Mouse (Mus musculus) G1E (cell line): ENCODE results near the gene Trim80. TPM values are rescaled to one million over a fixed set of nuclear protein-coding genes. Genes with fewer than 3 reads are reported as not detected.
"Not testable (repeated sequence)": the region's sequence is repeated elsewhere in the genome, so short reads cannot be mapped to it uniquely, and the experiment has no call there.

Experiments
- ATAC-seq: 2 replicates; pipeline ENCODE4 v1.8.0; 2016; ENCODE audit warnings: mild to moderate bottlenecking; ENCODE audit not compliant: insufficient number of reproducible peaks, poor library complexity, low FRiP score, severe bottlenecking; ENCODE audit errors: extremely low read depth
- DNase-seq: peaks from one replicate; pipeline ENCODE4 v3.0.0; 2012; ENCODE audit warnings: low spot score
- H3K27me3 ChIP-seq: 2 replicates; pipeline ENCODE4 v1.6.1; 2012; ENCODE audit warnings: mild to moderate bottlenecking, low read length, inconsistent platforms; ENCODE audit not compliant: insufficient read depth
- H3K36me3 ChIP-seq: replicated peaks from 2 replicates; pipeline ENCODE3; 2012; ENCODE audit warnings: mild to moderate bottlenecking, inconsistent platforms
- H3K4me1 ChIP-seq: 2 replicates; pipeline ENCODE4 v1.6.1; 2012; ENCODE audit warnings: low read depth, low read length, inconsistent platforms, mixed read lengths; ENCODE audit not compliant: insufficient read depth
- H3K4me3 ChIP-seq: 2 replicates; pipeline ENCODE4 v1.5.1; 2012; ENCODE audit warnings: low read depth, mild to moderate bottlenecking, inconsistent platforms, low read length, moderate library complexity, mixed read lengths
- H3K9me3 ChIP-seq: replicated peaks from 2 replicates; pipeline ENCODE4 v1.6.1; 2012; ENCODE audit warnings: inconsistent platforms
- CTCF ChIP-seq: IDR thresholded peaks from 2 replicates; pipeline ENCODE4 v1.5.1; 2012; ENCODE audit warnings: low read depth, low read length, inconsistent platforms, mixed read lengths
- GATA1 ChIP-seq: IDR thresholded peaks from 2 replicates; pipeline ENCODE4 v1.6.1; 2012; ENCODE audit warnings: borderline replicate concordance, low read length, inconsistent platforms, mixed read lengths
- GATA2 ChIP-seq: IDR thresholded peaks from 2 replicates; pipeline ENCODE4 v1.6.1; 2012; ENCODE audit warnings: low read depth, low read length, inconsistent platforms, borderline replicate concordance
- POLR2AphosphoS5 ChIP-seq: IDR thresholded peaks from 2 replicates; pipeline ENCODE4 v1.6.1; 2012; ENCODE audit warnings: low read depth, low read length, inconsistent platforms; ENCODE audit not compliant: insufficient replicate concordance
- TAL1 ChIP-seq: conservative IDR thresholded peaks from 2 replicates; pipeline ENCODE4 v1.6.1; 2012; ENCODE audit warnings: low read depth, low read length, inconsistent platforms, mixed read lengths
- polyA plus RNA-seq: library from polyadenylated mRNA; stranded (reverse); fragments of >175 nt; gene quantifications from 2 replicates; pipeline ENCODE4 v1.2.3, GENCODE M21; 2012
- total RNA-seq, 2 experiments: library from RNA; stranded (forward) in 1 of 2; stranded (reverse) in 1 of 2; fragments of 200-1000 nt in 1 of 2; fragments of >200 nt in 1 of 2; fragmentation: Nextera tagmentation in 1 of 2; gene quantifications; 2 replicates each; pipeline ENCODE4 v1.2.3; 2014 to 2017

The Trim80 gene
- total and polyA plus RNA-seq, 3 experiments = not detected

- H3K27me3 ChIP-seq = peaks cover 54% of the 10 kb centered on the region
These were observed 8.7 kb downstream of the Trim80 start for GRCm38 (mm10) chr11:115448998-115449397.

GRCm38 (mm10) chr11:115450176-115450575, 9.8 kb downstream of the Trim80 start:
- Histone ChIP-seq H3K9me3 (no peaks in the 10 kb centered on the region; the same call in 1 of the 2 replicates), H3K4me1 (no peaks in the 10 kb centered on the region), H3K27me3 (peaks cover 50% of the 10 kb centered on the region), H3K4me3 (no peak overlapping the region), H3K36me3 (no peaks in the 10 kb centered on the region)
- DNase-seq (no peak), ATAC-seq (no peak)
- no peak for TF ChIP-seq TAL1
- TF ChIP-seq GATA1 = no peak
- TF ChIP-seq GATA2 = no peak
- no peak for TF ChIP-seq POLR2AphosphoS5
- TF ChIP-seq CTCF = no peak

More at GRCm38 (mm10) chr11:115448998-115449397, 8.7 kb downstream of the Trim80 start:
- no peak for DNase-seq
- no peak for TF ChIP-seq GATA2
- TF ChIP-seq GATA1 = no peak
- TF ChIP-seq TAL1 = no peak
- no peak for TF ChIP-seq POLR2AphosphoS5
- TF ChIP-seq CTCF = no peak
- H3K4me1 ChIP-seq = no peaks in the 10 kb centered on the region
- ATAC-seq = no peak
- H3K9me3 ChIP-seq = no peaks in the 10 kb centered on the region
- H3K4me3 ChIP-seq = no peak overlapping the region
- no peaks in the 10 kb centered on the region for H3K36me3 ChIP-seq

DNA sequence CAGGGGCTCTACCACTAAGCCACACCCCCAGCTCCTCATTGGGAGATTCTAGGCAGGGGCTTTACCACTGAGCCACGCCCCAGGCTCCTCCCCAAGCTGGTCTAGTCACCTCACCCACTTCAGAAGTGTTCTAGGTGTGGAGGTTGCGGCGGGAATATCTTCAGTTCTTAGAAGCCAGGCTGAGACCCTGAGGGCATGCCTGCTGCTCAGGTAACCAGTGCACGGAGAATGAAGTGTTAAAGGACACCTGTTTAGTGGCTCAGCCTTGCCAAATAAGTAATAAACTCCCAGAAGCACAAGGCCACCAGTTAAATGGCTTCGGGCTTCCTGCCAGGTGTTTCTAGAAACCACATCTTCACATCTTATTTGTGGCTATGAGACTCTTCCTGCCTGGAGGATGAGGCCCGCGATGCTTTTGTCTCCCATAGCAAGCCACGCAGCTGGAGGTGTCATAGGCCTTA, 11.5 kb downstream of the Trim80 start:
- DNase-seq = no peak
- peaks cover 36% of the 10 kb centered on the region for H3K27me3 ChIP-seq
- H3K4me3 ChIP-seq = no peak overlapping the region
- TF ChIP-seq CTCF = no peak
- H3K36me3 ChIP-seq = no peaks in the 10 kb centered on the region
- H3K4me1 ChIP-seq = no peaks in the 10 kb centered on the region
- H3K9me3 ChIP-seq = no peaks in the 10 kb centered on the region; the same call in 1 of the 2 replicates
- ATAC-seq = no peak

GRCm38 (mm10) chr11:115452281-115452860, 12.0 kb downstream of the Trim80 start:
- Histone ChIP-seq H3K36me3 (no peaks in the 10 kb centered on the region), H3K27me3 (peaks cover 31% of the 10 kb centered on the region), H3K9me3 (no peaks in the 10 kb centered on the region; the same call in 1 of the 2 replicates), H3K4me3 (no peak overlapping the region), H3K4me1 (no peaks in the 10 kb centered on the region)
- no peak for DNase-seq
- TF ChIP-seq GATA2 = no peak
- no peak for TF ChIP-seq POLR2AphosphoS5
- TF ChIP-seq TAL1 = no peak
- TF ChIP-seq GATA1 = no peak
- no peak for TF ChIP-seq CTCF
- no peak for ATAC-seq

GRCm38 (mm10) chr11:115453306-115453705, 13.0 kb downstream of the Trim80 start:
- ATAC-seq (no peak), DNase-seq (no peak)
- Histone ChIP-seq H3K9me3 (no peaks in the 10 kb centered on the region; the same call in 1 of the 2 replicates), H3K27me3 (peaks cover 24% of the 10 kb centered on the region), H3K4me3 (no peak overlapping the region), H3K4me1 (no peaks in the 10 kb centered on the region), H3K36me3 (no peaks in the 10 kb centered on the region)
- TF ChIP-seq GATA1 (no peak), CTCF (no peak), POLR2AphosphoS5 (no peak), GATA2 (no peak), TAL1 (no peak)

DNA sequence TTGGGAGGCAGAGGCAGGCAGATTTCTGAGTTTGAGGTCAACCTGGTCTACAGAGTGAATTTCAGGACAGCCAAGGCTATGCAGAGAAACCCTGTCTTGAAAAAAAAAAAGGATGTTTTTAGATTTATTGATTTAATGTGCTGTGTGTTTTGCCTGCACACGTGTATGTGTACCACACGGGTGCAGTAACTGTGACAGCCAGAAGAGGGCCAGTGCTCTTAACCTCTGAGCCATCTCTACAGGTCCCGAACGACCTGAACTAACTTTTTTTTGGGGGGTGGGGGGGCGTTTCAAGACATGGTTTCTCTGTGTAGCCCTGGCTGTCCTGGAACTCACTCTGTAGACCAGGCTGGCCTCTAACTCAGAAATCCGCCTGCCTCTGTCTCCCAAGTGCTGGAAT, 14.5 kb downstream of the Trim80 start:
- ATAC-seq, H3K36me3 ChIP-seq, H3K4me1 ChIP-seq, DNase-seq, H3K9me3 ChIP-seq, H3K4me3 ChIP-seq: not testable (repeated sequence)
- H3K27me3 ChIP-seq = peaks cover 15% of the 10 kb centered on the region

GRCm38 (mm10) chr11:115455619-115456018, 15.3 kb downstream of the Trim80 start:
- ATAC-seq = no peak
- H3K36me3 ChIP-seq = no peaks in the 10 kb centered on the region

More at GRCm38 (mm10) chr11:115455619-115456018, 15.3 kb downstream of the Trim80 start:
- TF ChIP-seq TAL1 (no peak), CTCF (no peak; the same call in 1 of the 2 replicates), GATA2 (no peak), GATA1 (no peak), POLR2AphosphoS5 (no peak)
- no peaks in the 10 kb centered on the region for H3K4me1 ChIP-seq
- H3K4me3 ChIP-seq = no peak overlapping the region
- no peaks in the 10 kb centered on the region; the same call in 1 of the 2 replicates for H3K9me3 ChIP-seq
- peaks cover 14% of the 10 kb centered on the region for H3K27me3 ChIP-seq
- no peak for DNase-seq
